Mouse (Mus musculus): ENCODE data around the gene Aggf1. TPM values are rescaled to one million over a fixed set of nuclear protein-coding genes. Genes with fewer than 3 reads are reported as not detected.

Gene Aggf1
- total and polyA plus RNA-seq, 2 experiments from 2014 or later, result 16.6 to 17.9 TPM

DNA sequence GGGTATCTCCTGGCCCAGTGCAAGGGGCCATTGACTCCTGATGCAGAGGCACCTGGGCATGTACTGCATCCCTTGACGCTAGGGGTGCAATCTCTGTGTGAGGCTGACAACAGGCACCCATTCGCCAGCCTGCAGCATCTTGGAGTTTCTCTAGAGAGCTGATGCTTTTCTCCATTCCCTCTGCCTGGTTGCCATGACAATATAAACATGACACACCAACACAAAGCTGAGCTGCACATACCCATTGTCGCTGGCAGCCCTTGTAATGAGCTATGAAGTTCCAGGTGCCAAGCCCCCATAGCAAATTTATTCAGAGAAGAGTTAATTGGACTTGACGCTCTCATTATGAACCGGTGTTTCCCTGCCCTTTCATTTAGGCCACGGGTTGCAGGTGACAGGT is 63.1 kb downstream of the Aggf1 start:
- no peak overlapping the region for H3K4me3 ChIP-seq (ENCODE audit: low read depth, low read length)
- no peaks in the 10 kb centered on the region for H3K9me3 ChIP-seq (replicated peaks; ENCODE audit: control insufficient read depth, low read length)
- DNase-seq (ENCODE audit: low spot score) (no peak), ATAC-seq (ENCODE audit: insufficient read depth, low read depth) (no peak)
- no peaks in the 10 kb centered on the region for H3K4me1 ChIP-seq (ENCODE audit: control insufficient read depth, insufficient read depth)
- H3K27ac ChIP-seq (ENCODE audit: low read depth), result no peak overlapping the region
- H3K36me3 ChIP-seq (replicated peaks; ENCODE audit: control insufficient read depth, insufficient read depth, low read length), result no peaks in the 10 kb centered on the region
- H3K9ac ChIP-seq (replicated peaks; ENCODE audit: low read depth, low read length), result no peak overlapping the region
- no peaks in the 10 kb centered on the region for H3K27me3 ChIP-seq (ENCODE audit: control insufficient read depth, insufficient read depth, low read length)
- TF ChIP-seq CTCF (IDR thresholded peaks at IDR 0.05; ENCODE audit: low read depth) (no peak), EP300 (IDR thresholded peaks at IDR 0.05; ENCODE audit: low read depth) (no peak)
- 74% methylated on average over 6 of the region's 6 CpGs for WGBS
- H3K4me2 ChIP-seq (ENCODE audit: low read depth, low read length), result no peak overlapping the region

DNA sequence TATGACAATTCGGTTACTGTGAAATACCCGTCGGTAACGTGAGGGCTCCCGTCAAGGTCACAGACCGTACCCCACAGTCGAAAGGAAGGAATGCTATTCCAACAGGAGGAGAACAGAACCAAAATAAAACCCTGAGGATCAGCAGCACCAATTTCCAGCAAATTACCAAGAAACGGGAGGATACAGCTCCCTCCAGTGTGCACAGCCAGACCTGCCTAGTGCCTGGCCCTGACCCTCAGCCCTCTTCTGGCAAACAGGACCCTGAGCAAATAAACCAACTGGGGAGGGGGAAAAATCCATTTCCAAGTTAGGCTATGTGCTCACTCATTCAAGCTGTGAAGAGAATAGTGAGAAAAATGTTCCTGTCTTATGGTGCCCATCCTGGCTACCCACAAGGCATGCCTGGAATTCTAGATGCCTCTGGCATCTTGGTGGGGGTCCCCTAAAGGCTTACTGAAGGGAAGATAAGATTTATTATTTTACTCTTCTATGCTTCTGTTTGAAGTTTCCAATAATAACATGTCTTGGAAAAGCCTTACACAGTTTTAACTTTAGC is 68.0 kb downstream of the Aggf1 start:
- DNase-seq (ENCODE audit: low spot score) (no peak), ATAC-seq (ENCODE audit: insufficient read depth, low read depth) (no peak)
- no peaks in the 10 kb centered on the region; the same call in 1 of the 2 replicates for H3K9me3 ChIP-seq (replicated peaks; ENCODE audit: control insufficient read depth, low read length)
- H3K4me2 ChIP-seq (ENCODE audit: low read depth, low read length), result no peak overlapping the region
- WGBS, result 53% methylated on average over 8 of the region's 8 CpGs
- no peak overlapping the region for H3K27ac ChIP-seq (ENCODE audit: low read depth)
- TF ChIP-seq EP300 (IDR thresholded peaks at IDR 0.05; ENCODE audit: low read depth) (no peak), CTCF (IDR thresholded peaks at IDR 0.05; ENCODE audit: low read depth) (no peak)
- H3K4me1 ChIP-seq (ENCODE audit: control insufficient read depth, insufficient read depth), result no peaks in the 10 kb centered on the region
- no peak overlapping the region for H3K4me3 ChIP-seq (ENCODE audit: low read depth, low read length)
- H3K36me3 ChIP-seq (replicated peaks; ENCODE audit: control insufficient read depth, insufficient read depth, low read length), result no peaks in the 10 kb centered on the region
- H3K9ac ChIP-seq (replicated peaks; ENCODE audit: low read depth, low read length), result no peak overlapping the region
- H3K27me3 ChIP-seq (ENCODE audit: control insufficient read depth, insufficient read depth, low read length), result no peaks in the 10 kb centered on the region

DNA sequence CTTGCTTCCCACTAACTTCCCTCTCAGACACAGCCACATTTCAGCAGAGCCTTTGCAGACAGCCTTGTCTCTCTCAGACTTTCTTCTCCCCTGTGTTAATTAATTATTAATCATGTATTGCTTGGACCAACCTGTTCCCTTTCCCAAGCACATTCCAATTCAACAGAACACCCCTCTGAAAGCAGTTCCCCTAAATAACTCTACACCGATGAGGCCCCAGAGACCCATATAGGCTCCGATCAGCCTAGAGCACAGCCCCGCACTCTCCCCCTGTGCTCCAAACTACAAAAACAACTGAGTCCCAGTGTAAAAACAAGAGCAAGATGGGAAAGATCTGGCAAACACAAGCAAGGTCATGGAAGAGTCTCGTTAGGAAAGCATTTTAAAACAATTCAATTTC is 68.6 kb downstream of the Aggf1 start:
- H3K4me2 ChIP-seq (ENCODE audit: low read depth, low read length), result no peak overlapping the region
- WGBS, result 60% methylated on average over 4 of the region's 4 CpGs
- no peak for TF ChIP-seq CTCF (IDR thresholded peaks at IDR 0.05; ENCODE audit: low read depth)
- H3K4me1 ChIP-seq (ENCODE audit: control insufficient read depth, insufficient read depth), result no peaks in the 10 kb centered on the region
- ATAC-seq (ENCODE audit: insufficient read depth, low read depth) (no peak), DNase-seq (ENCODE audit: low spot score) (no peak)
- no peaks in the 10 kb centered on the region for H3K36me3 ChIP-seq (replicated peaks; ENCODE audit: control insufficient read depth, insufficient read depth, low read length)
- no peaks in the 10 kb centered on the region; the same call in 1 of the 2 replicates for H3K9me3 ChIP-seq (replicated peaks; ENCODE audit: control insufficient read depth, low read length)
- H3K27ac ChIP-seq (ENCODE audit: low read depth), result no peak overlapping the region
- H3K27me3 ChIP-seq (ENCODE audit: control insufficient read depth, insufficient read depth, low read length), result no peaks in the 10 kb centered on the region
- no peak overlapping the region for H3K4me3 ChIP-seq (ENCODE audit: low read depth, low read length)
- no peak overlapping the region for H3K9ac ChIP-seq (replicated peaks; ENCODE audit: low read depth, low read length)

Other genes starting within 250 kb of the Aggf1 start
- 1.6 TPM in 1 of 2 replicates, not detected in the other for gene Pde8b, start 125.0 kb downstream of the Aggf1 start, total RNA-seq (2014; rRNA removed; ENCODE audit: low replicate concordance)
- gene Pde8b, start 125.0 kb downstream of the Aggf1 start, polyA plus RNA-seq (2015; fragmentation: Nextera tagmentation; extraction: Ambion mirVana), result 0.66 and 0.98 TPM in 2 replicates
- 26.7 and 36.7 TPM in 2 replicates for gene Zbed3, start 51.7 kb downstream of the Aggf1 start, total RNA-seq (2014; rRNA removed; ENCODE audit: low replicate concordance)
- 30.6 and 32.1 TPM in 2 replicates for gene Zbed3, start 51.7 kb downstream of the Aggf1 start, polyA plus RNA-seq (2015; fragmentation: Nextera tagmentation; extraction: Ambion mirVana)
- not detected in 2 replicates for gene Crhbp, start 69.6 kb upstream of the Aggf1 start, total RNA-seq (2014; rRNA removed; ENCODE audit: low replicate concordance)
- gene Crhbp, start 69.6 kb upstream of the Aggf1 start, polyA plus RNA-seq (2015; fragmentation: Nextera tagmentation; extraction: Ambion mirVana), result not detected in 2 replicates
- gene S100z, start 103.4 kb upstream of the Aggf1 start, total RNA-seq (2014; rRNA removed; ENCODE audit: low replicate concordance), result not detected in 2 replicates
- not detected in 2 replicates for gene S100z, start 103.4 kb upstream of the Aggf1 start, polyA plus RNA-seq (2015; fragmentation: Nextera tagmentation; extraction: Ambion mirVana)
- gene F2rl1, start 149.9 kb upstream of the Aggf1 start, total RNA-seq (2014; rRNA removed; ENCODE audit: low replicate concordance), result 0.95 and 2.3 TPM in 2 replicates
- 0.21 and 0.25 TPM in 2 replicates for gene F2rl1, start 149.9 kb upstream of the Aggf1 start, polyA plus RNA-seq (2015; fragmentation: Nextera tagmentation; extraction: Ambion mirVana)
- 105 and 161 TPM in 2 replicates for gene F2r, start 243.1 kb upstream of the Aggf1 start, total RNA-seq (2014; rRNA removed; ENCODE audit: low replicate concordance)
- gene F2r, start 243.1 kb upstream of the Aggf1 start, polyA plus RNA-seq (2015; fragmentation: Nextera tagmentation; extraction: Ambion mirVana), result 62.1 and 63.9 TPM in 2 replicates

Measured in heart, postnatal 0 days (tissue).